Mouse (Mus musculus) liver, adult 2 months (tissue): Measurements from ENCODE around the gene A030005L19Rik. TPM values are rescaled to one million over a fixed set of nuclear protein-coding genes. Genes with fewer than 3 reads are reported as not detected.
"Not testable (repeated sequence)": the region's sequence is repeated elsewhere in the genome, so short reads cannot be mapped to it uniquely, and the experiment has no call there.

Experiments used
- DNase-seq: peaks from one replicate; pipeline ENCODE4 v3.0.0-alpha.2; 2011; ENCODE audit warnings: low read depth, low spot score; ENCODE audit errors: extremely low read depth
- H3K27ac ChIP-seq: fragments of 200-500 bp; replicated peaks from 2 replicates; pipeline ENCODE4 v1.5.1; 2012; ENCODE audit warnings: low read depth, mild to moderate bottlenecking, control low read depth, inconsistent platforms, low read length; ENCODE audit not compliant: insufficient read depth
- H3K27me3 ChIP-seq: fragments of 200-500 bp; 2 replicates; pipeline ENCODE4 v1.6.1; 2012; ENCODE audit warnings: mild to moderate bottlenecking, moderate library complexity, low read length, inconsistent platforms; ENCODE audit not compliant: control insufficient read depth, insufficient read depth
- H3K36me3 ChIP-seq: fragments of 200-500 bp; 2 replicates; pipeline ENCODE4 v1.6.1; 2012; ENCODE audit warnings: low read length, inconsistent platforms; ENCODE audit not compliant: control insufficient read depth, insufficient read depth
- H3K4me1 ChIP-seq: fragments of 200-500 bp; 2 replicates; pipeline ENCODE4 v1.6.1; 2011; ENCODE audit warnings: low read length; ENCODE audit not compliant: control insufficient read depth, insufficient read depth
- H3K4me3 ChIP-seq: fragments of 200-500 bp; 2 replicates; pipeline ENCODE4 v1.5.1; 2011; ENCODE audit warnings: low read depth, mild to moderate bottlenecking, control low read depth, low read length, moderate library complexity; ENCODE audit not compliant: insufficient read depth
- H3K79me2 ChIP-seq: fragments of 200-500 bp; 2 replicates; pipeline ENCODE4 v1.6.1; 2012; ENCODE audit warnings: inconsistent platforms, mild to moderate bottlenecking, low read length, moderate library complexity; ENCODE audit not compliant: control insufficient read depth, insufficient read depth
- H3K9ac ChIP-seq: fragments of 200-500 bp; 2 replicates; pipeline ENCODE4 v1.6.1; 2012; ENCODE audit warnings: low read depth, mild to moderate bottlenecking, control low read depth, inconsistent platforms, low read length
- CTCF ChIP-seq: fragments of 200-500 bp; IDR thresholded peaks from 2 replicates; pipeline ENCODE4 v1.5.1; 2011; ENCODE audit warnings: low read depth, low read length, control low read depth
- POLR2A ChIP-seq: fragments of 200-500 bp; IDR thresholded peaks from 2 replicates; pipeline ENCODE4 v1.6.1; 2011; ENCODE audit warnings: low read length, control low read depth; ENCODE audit not compliant: insufficient read depth; ENCODE audit errors: extremely low read depth
- WGBS: fragments of 180-500 bp; shearing (Covaris S2); methylation state at CpG from one replicate; pipeline ENCODE4 v1.1.7; 2018; 5-methylcytosine and 5-hydroxymethylcytosine counted together
- polyA plus RNA-seq: library from polyadenylated mRNA; depleted of rRNA; stranded (reverse); fragments of >200 nt; gene quantifications from 2 replicates; pipeline ENCODE4 v1.2.3, GENCODE M21; 2012
- total RNA-seq: library from RNA; depleted of rRNA; stranded (reverse); fragments of >200 nt; gene quantifications from 2 replicates; pipeline ENCODE4 v1.2.3, GENCODE M21; 2014

A030005L19Rik gene
- total and polyA plus RNA-seq, 2 experiments: 0.18 TPM; not detected in 1

DNA sequence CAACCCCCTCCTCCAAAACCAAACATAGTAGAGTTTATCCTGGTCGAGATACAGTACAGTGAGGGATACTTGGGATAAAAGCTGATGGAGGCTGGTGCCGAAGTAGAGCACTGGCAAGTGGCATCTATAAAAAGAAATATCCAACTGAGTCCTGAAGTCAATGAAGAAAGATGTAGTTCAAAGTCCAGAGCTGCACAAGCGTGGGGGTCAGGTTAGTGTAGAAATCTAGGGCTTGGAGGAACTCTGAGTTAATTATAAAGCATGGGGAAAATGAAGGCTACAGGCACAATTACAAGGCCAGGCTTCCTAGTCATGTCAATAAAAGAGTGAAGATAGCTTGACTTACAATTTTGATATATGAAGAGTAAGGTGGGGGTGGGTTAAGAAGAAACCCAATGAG is 11.9 kb upstream of the A030005L19Rik start:
- Histone ChIP-seq H3K27ac (no peak overlapping the region), H3K4me3 (no peak overlapping the region), H3K4me1 (no peaks in the 10 kb centered on the region), H3K79me2 (no peaks in the 10 kb centered on the region), H3K36me3 (peaks cover 15% of the 10 kb centered on the region), H3K27me3 (no peaks in the 10 kb centered on the region), H3K9ac (no peak overlapping the region)
- WGBS: 94% methylated on average over 3 of the region's 3 CpGs
- no peak for TF ChIP-seq CTCF
- TF ChIP-seq POLR2A: no peak
- DNase-seq: no peak

DNA sequence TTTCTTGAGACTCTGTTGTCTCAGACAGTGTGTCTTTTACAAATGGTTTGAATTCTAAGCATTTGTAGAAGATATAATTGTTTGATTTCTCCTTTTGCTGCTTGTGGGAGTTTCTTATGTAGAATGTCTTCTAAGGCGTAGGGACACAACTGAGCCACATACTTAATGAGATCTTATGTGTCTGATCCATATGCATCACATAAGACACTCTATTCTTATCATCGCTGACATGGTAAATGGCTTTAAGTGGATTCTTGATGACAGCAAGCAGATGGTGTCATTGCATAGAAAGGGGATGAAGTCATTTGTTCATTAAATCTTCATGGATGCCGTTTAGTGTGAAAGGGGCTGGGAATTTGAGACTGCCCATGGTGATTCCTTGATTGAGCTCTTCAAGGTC is 7.2 kb upstream of the A030005L19Rik start:
- no peaks in the 10 kb centered on the region for H3K4me1 ChIP-seq
- 92% methylated on average over 3 of the region's 3 CpGs for WGBS
- TF ChIP-seq POLR2A: no peak
- TF ChIP-seq CTCF: no peak

DNA sequence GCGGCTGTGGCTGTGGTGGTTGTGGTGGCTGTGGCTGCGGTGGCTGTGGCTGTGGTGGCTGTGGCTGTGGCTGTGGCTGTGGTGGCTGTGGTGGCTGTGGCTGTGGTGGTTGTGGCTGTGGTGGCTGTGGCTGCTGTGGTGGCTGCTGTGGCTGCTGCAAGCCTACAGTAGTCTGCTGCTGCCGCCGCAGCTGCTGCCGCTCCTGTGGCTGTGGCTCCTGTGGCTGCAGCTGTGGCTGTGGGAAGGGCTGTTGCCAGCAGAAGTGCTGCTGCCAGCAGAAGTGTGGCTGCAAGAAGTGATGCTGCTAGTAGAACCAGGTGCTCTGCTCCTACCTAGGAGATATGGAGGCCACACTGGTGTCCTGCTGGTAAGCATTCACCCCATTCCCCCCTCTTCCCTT is 309 bp downstream of the A030005L19Rik start:
- not testable (repeated sequence) for DNase-seq

More for the DNA sequence above, 7.2 kb upstream of the A030005L19Rik start:
- no peaks in the 10 kb centered on the region for H3K79me2 ChIP-seq
- no peak overlapping the region for H3K27ac ChIP-seq
- peaks cover 10% of the 10 kb centered on the region for H3K36me3 ChIP-seq
- no peak for DNase-seq
- no peak overlapping the region for H3K9ac ChIP-seq
- no peak overlapping the region for H3K4me3 ChIP-seq
- no peaks in the 10 kb centered on the region for H3K27me3 ChIP-seq

DNA sequence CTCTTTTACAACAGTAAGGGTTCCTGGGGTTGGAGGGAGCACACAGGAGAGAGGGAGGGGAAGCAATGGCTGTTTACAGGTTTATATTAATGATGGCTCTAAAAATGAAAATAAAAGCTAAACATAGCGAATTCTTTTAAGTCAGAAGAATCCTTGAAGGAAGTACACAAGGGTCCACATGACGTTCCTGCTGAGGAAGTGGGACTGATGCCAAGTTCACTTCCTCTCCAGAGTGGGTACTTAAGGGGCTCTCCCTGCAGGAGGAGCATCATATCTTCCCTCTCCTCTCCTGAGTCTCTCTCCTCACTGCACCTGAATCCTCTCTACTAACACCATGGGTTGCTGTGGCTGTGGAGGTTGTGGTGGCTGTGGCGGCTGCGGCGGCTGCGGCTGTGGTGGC is 11.5 kb downstream of the A030005L19Rik start, which contains the start of gene A030014E15Rik:
TSS of gene A030014E15Rik (plus strand) at position 268 of the 400 bp plus-strand sequence.
- Histone ChIP-seq H3K79me2 (no peaks in the 10 kb centered on the region), H3K4me3 (no peak within 1 kb of the TSS), H3K9ac (no peak within 1 kb of the TSS), H3K27ac (no peak within 1 kb of the TSS), H3K27me3 (no peaks in the 10 kb centered on the region), H3K4me1 (no peaks in the 10 kb centered on the region), H3K36me3 (no peaks in the 10 kb centered on the region)
- DNase-seq: peak; percentile 11
- WGBS: 86% methylated on average over 6 of the region's 6 CpGs
- TF ChIP-seq CTCF (no peak), POLR2A (no peak)

More for the DNA sequence above, 309 bp downstream of the A030005L19Rik start:
- H3K27ac ChIP-seq, H3K9ac ChIP-seq, H3K4me3 ChIP-seq, H3K4me1 ChIP-seq, H3K79me2 ChIP-seq, H3K36me3 ChIP-seq, H3K27me3 ChIP-seq: not testable (repeated sequence)
- WGBS: 90% methylated on average over 5 of the region's 5 CpGs

DNA sequence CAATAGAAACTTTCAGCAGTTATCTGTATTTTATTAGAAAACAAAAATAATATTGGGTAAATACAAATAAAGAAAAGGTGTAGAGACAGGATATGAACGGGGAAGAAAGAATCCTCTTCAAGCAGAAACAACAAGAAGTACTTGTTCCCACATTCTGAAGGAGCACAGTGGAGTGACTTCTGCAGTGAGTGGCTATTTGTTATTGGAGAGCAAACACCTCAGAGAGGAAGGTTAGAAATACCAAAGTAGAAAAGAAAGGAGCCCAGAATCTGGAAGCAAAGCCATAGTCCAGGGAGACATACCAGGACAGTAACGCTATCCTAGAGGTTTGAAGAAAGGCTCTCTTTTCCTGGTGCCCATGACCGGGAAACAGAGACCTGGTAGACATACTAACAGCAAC is 17.4 kb downstream of the A030005L19Rik start:
- not testable (repeated sequence) for H3K9ac ChIP-seq, H3K36me3 ChIP-seq, H3K27ac ChIP-seq, H3K79me2 ChIP-seq, H3K27me3 ChIP-seq, H3K4me3 ChIP-seq, DNase-seq, H3K4me1 ChIP-seq
- 91% methylated on average over 3 of the region's 3 CpGs for WGBS

DNA sequence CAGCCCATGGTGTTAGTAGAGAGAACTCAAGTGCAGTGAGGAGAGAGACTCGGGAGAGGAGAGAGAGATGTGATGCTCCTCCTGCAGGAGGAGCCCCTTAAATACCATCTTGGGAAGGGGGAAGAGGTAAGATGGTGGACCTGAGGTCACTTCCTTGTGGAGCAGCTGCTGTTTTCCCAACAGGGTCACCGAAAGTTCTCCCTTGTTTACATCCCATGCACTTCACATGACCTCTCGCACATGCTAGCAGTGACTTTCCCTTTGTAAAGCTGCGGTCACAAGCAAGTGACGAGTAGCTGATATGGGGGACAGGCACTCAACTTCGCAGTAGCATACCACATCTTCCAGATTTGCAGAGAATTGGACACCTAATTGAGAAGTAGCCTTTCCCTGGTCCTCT is 18.2 kb downstream of the A030005L19Rik start, which contains the start of gene Gm6217:
TSS of gene Gm6217 (minus strand) at position 74 of the 400 bp plus-strand sequence.
- not testable (repeated sequence) for H3K27me3 ChIP-seq, H3K4me1 ChIP-seq, H3K4me3 ChIP-seq, H3K27ac ChIP-seq, H3K79me2 ChIP-seq, H3K9ac ChIP-seq, DNase-seq, H3K36me3 ChIP-seq
- no CpG with 5 or more reads among the region's 6 CpGs for WGBS
